Mouse (Mus musculus) lung, adult 2 months (tissue): Measurements from ENCODE around the gene Tes. TPM values are rescaled to one million over a fixed set of nuclear protein-coding genes. Genes with fewer than 3 reads are reported as not detected.

Experiments used
- DNase-seq: peaks from one replicate; pipeline ENCODE4 v3.0.0; 2022
- H3K4me1 ChIP-seq: fragments of 200-500 bp; 2 replicates; pipeline ENCODE4 v1.6.1; 2011; ENCODE audit warnings: low read length; ENCODE audit not compliant: control insufficient read depth, insufficient read depth
- H3K4me3 ChIP-seq: fragments of 200-500 bp; replicated peaks from 2 replicates; pipeline ENCODE3; 2011; ENCODE audit warnings: low read depth, mild to moderate bottlenecking, control low read depth, low read length; ENCODE audit errors: extremely low read depth
- CTCF ChIP-seq: fragments of 200-500 bp; IDR thresholded peaks from 2 replicates; pipeline ENCODE4 v1.5.1; 2011; ENCODE audit warnings: mild to moderate bottlenecking, low read length, control low read depth; ENCODE audit not compliant: insufficient read depth
- POLR2A ChIP-seq: fragments of 200-500 bp; IDR thresholded peaks from 2 replicates; pipeline ENCODE4 v1.6.1; 2011; ENCODE audit warnings: low read depth, mild to moderate bottlenecking, control low read depth, low read length, borderline replicate concordance; ENCODE audit errors: extremely low read depth
- WGBS: fragments of 180-500 bp; shearing (Covaris S2); methylation state at CpG from one replicate; pipeline ENCODE4 v1.1.7; 2018; 5-methylcytosine and 5-hydroxymethylcytosine counted together
- polyA plus RNA-seq: library from polyadenylated mRNA; depleted of rRNA; stranded (reverse); fragments of >200 nt; gene quantifications from 2 replicates; pipeline ENCODE4 v1.2.3, GENCODE M21; 2012; rRNA removed

Gene Tes
- 15.5 and 20.3 TPM in 2 replicates for polyA plus RNA-seq

DNA sequence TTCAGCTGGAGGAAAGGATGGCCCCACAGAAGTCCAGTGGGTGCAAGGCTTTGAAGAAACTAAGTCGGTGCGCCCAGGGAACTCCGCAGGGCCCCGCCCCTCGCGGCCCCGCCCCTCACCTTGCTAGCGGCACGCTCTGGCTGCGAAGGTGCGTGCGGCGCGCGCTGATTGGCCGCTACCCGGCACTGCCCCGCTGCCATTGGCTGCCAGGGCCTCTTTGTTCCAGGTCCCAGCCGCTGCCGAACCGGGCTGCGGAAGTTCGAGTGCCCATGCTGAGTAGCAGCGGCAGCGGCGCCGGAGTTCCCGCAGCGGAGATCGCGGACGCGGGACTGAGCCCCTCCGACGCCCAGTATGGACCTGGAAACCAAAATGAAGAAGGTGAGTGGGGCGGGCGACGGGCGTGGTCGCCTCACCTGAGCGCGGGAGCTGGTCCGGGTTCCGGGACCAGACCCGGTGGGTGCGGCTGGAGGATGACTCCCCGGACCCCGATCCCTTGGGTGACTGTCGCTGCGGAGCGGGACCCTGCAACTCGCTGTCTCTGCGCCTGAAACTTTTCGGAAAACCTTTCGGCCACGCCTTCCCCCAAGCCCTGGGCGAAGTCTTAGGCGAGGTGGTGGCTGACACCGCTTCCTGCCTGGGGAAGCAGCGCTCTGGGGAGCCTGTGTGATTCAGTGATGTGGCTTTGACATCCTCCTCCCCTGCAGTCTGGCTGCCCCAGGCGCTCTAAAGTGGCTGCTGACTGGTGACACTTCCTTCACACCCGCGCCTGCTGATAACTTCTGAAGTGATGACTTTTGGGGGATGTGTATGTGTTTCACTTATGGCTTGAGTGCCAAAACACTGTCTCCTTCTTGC lies at the start of gene Tes:
TSS of gene Tes (plus strand) at position 214 of the 855 bp plus-strand sequence.
- TF ChIP-seq CTCF (no peak), POLR2A (peak; percentile 18; the same call in 1 of the 2 replicates)
- H3K4me3 ChIP-seq, result peak within 1 kb of the TSS; percentile 69
- H3K4me1 ChIP-seq, result peaks cover 6% of the 10 kb centered on the region
- DNase-seq, result peak; percentile 86
- under 1% methylated on average over 63 of the region's 63 CpGs for WGBS

DNA sequence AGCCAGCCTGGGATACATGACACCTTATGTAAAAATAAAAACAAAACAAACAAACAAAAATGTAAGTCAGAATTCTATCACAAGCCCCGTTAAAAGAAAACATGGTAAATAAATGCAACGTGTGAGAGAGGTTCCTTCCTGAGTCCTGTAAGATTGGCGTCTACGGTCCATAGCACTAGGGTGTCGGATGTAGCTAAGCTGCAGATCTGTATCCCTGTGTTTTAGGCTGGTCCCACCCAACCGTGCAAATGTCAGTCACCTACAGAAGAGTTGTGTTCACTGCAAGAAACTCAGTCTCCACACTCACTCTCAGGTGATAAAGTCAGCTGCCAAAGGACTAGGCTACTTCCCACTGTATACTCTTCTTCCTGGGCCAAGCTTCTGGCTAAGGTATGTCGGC lies 39.1 kb upstream of the Tes start:
- TF ChIP-seq POLR2A, result no peak
- no peak for TF ChIP-seq CTCF
- no peak for DNase-seq
- Histone ChIP-seq H3K4me1 (no peaks in the 10 kb centered on the region), H3K4me3 (no peak overlapping the region)
- WGBS, result 60% methylated on average over 7 of the region's 7 CpGs

DNA sequence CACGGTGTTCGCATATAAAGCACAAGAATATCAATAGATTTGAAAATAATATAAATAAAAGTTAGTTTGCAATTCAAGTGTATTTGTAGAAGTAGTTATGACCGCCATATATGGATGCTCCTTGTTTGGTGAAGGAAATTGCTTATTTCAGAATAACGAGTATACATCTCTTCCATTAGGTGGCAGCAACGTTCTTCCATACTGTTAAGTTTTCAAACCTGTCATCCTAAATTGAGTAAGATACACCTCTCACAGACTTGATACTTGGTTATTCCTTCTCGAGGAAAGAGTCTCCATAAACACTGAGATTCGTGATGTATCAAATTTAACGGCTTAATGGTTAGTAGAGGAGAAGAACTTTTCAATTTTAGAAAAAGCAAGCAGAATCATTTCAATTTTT lies 37.4 kb upstream of the Tes start:
- Histone ChIP-seq H3K4me3 (no peak overlapping the region), H3K4me1 (no peaks in the 10 kb centered on the region)
- no peak for DNase-seq
- TF ChIP-seq POLR2A (no peak), CTCF (peak; percentile 56; the same call in 1 of the 2 replicates)
- 13% methylated on average over 8 of the region's 8 CpGs for WGBS

DNA sequence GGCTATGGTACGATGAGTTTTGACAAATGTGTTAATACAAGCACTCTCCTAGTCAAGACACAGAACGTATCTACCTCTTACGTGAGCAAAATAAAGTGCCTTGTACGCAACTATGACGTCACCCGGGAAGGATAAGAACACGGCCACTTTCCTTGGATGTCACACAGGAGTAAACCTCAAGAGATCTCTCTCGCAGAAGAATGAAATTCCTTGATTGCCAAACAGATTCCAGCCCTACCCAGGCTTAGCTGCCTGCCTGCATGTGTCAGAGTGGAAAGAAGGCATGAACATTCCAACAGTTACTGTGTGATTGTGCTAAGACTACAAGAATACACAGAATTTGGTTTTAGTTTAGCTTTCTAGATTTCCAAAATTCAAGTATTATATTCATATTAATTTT lies 36.1 kb upstream of the Tes start:
- H3K4me1 ChIP-seq, result no peaks in the 10 kb centered on the region
- TF ChIP-seq POLR2A (no peak), CTCF (no peak)
- no peak overlapping the region for H3K4me3 ChIP-seq
- DNase-seq, result no peak
- 72% methylated on average over 8 of the region's 8 CpGs for WGBS

DNA sequence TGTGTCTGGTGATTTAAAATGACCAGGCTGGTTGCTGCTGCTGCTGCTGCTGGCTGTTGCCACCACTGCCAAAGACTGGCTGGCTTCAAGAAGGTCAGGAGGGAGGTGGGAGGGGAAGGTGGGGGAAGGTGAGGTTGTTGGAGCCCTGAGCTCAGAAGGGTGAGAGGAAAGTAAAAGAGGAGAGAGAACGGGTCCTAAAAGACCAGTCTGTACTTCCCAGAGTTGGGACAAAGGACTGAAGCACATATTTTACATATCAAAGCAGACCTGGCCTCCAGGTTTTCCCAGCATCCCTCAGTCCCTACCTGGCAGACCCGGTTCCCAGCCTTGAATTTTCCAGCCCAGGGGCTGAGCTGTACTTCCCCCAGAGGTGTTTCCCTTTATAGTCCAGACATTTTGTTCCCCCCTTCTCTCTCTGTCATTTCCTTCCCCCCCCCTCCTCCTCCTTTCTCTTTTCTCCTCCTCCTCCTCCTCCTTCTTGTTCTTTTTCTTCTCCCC lies 32.7 kb upstream of the Tes start:
- WGBS, result 28% methylated on average over 2 of the region's 2 CpGs
- Histone ChIP-seq H3K4me3 (no peak overlapping the region), H3K4me1 (no peaks in the 10 kb centered on the region)
- TF ChIP-seq POLR2A, result no peak
- no peak for TF ChIP-seq CTCF
- DNase-seq, result no peak

DNA sequence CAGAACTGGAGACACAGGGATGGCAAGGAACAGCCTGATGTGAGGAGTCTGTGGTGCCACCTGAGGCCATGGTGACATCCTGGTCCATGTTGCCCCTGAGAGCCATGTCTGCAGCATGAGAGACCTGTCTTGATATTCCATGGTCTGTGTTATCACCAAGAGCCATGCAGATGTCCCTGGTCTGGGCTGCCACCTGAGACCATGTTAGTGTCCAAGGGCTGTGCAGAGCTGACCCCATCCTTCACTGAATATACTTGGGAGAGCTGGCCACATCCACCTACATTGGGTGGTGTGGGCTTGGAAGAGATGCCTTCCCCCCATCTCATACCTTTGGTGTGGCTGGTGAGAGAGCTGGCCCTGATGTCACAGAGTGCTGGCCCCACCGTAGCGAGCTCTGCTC lies 30.9 kb upstream of the Tes start:
- 80% methylated on average over 2 of the region's 2 CpGs for WGBS

DNA sequence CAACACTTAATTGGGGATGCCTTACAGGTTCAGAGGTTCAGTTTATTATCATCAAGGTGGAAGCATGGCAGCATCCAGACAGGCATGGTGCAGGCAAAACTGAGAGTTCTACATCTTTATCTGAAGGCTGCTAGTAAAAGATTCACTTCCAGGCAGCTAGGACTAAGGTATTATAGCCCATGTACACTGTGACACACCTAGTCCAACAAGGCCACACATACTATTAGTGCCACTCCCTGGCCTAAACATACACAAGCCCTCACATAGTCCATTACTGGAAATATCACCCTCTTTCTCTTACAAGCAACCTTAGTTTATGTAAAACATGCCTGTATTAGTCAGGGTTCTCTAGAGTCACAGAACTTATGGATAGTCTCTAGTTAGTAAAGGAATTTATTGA lies 29.7 kb upstream of the Tes start:
- H3K4me1 ChIP-seq, result no peaks in the 10 kb centered on the region
- no peak overlapping the region for H3K4me3 ChIP-seq
- DNase-seq, result no peak
- TF ChIP-seq CTCF, result no peak

More for the DNA sequence above, 30.9 kb upstream of the Tes start:
- no peak for TF ChIP-seq POLR2A
- no peak for DNase-seq
- H3K4me3 ChIP-seq, result no peak overlapping the region
- no peaks in the 10 kb centered on the region for H3K4me1 ChIP-seq

DNA sequence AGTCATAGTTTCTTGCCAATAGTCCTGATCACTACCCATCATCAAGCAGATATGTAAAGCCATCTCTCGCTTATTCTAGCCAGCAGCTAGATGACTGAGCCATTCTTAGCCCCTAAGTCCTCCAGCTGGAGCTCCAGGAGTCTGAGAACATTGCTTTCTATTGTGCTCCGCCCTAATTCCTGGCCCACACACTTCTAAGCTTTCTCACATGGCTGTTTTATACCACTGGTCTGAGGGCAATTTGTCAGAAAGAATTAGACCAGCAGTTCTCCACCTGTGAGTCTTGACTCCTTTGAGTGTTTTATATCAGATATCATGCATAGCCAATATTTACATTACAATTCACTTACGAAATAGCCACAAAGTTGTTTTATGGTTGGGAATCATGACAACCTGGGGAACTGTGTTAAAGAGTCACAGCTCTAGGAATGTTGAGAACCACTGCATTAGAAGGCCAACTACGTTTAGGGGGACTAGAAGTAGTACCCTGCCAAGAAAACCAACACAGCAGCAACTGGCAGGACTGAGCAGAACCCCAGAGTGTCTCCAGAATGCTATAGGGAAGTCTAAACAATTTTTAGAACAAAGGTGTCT lies 13.4 kb upstream of the Tes start:
- TF ChIP-seq POLR2A, result no peak
- TF ChIP-seq CTCF, result no peak
- no peak for DNase-seq
- H3K4me1 ChIP-seq, result peaks cover 2% of the 10 kb centered on the region; the same call in 1 of the 2 replicates
- no peak overlapping the region for H3K4me3 ChIP-seq
- WGBS, result 59% methylated on average over 4 of the region's 4 CpGs

DNA sequence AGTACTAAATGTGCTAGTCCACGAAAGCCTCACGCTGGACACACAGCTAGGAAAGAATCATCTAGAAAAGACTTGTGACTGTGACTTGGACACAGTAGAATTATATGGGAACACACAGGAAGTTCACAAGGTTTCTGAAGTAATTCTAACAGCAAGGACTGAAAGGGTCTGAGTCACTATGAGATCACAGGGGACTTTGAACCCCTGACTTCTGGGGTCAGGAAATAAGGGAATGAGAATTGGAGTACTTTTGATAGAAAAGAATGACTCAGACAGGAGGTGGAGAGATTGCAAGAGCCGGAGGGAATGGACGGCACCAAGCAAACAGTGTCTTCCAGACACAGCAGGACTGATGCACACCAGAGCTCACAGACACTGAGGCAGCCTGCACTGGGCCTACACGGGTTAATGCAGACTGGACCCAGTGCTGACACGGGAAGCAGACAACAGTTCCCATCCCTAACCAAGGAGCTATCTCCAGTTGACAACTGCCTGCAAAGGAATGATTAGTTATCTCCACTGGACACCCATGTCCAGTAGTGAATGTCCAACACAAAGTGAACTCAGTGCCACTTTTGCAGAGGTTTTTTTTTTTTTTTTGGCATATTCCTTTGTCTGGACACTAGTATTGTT lies 11.8 kb upstream of the Tes start:
- no peak for TF ChIP-seq POLR2A
- no peak for TF ChIP-seq CTCF
- 80% methylated on average over 6 of the region's 6 CpGs for WGBS
- Histone ChIP-seq H3K4me1 (peaks cover 2% of the 10 kb centered on the region; the same call in 1 of the 2 replicates), H3K4me3 (no peak overlapping the region)
- no peak for DNase-seq

DNA sequence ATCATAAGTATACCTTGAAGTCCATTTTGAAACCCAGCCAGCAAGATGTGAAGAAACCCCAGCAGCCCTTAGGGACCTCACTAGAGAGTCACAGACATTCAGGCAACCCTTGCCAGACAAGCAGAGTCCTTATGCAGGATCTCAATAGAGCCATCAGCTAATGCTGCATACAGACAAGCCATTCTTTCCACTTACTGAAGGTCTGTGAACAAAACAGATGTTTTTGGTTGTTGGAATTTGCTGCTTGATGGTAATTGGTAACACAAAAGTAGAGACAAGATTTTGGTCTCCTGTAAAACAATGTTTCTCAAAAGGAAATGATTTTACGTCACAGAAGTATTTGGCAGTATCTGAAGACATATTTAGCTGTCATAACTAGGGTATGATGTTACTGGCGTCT lies 10.2 kb upstream of the Tes start:
- no peak for DNase-seq
- WGBS, result 80% methylated on average over 2 of the region's 2 CpGs
- TF ChIP-seq POLR2A (no peak), CTCF (no peak)
- peaks cover 2% of the 10 kb centered on the region; the same call in 1 of the 2 replicates for H3K4me1 ChIP-seq
- no peak overlapping the region for H3K4me3 ChIP-seq
